Mouse (Mus musculus): ENCODE data around the gene Olfr1301.

- TF ChIP-seq GATA1 (IDR thresholded peaks at IDR 0.05; ENCODE audit: borderline replicate concordance, low read length) (no peak), FLI1 (IDR thresholded peaks at IDR 0.05; ENCODE audit: low read length) (no peak)
Measured at GRCm38 (mm10) chr2:111726739-111727138, 24.1 kb upstream of the Olfr1301 start.

Data from megakaryocyte, embryonic 14.5 days (primary cell).